In genomic region chr9:49635668-49636326, GRCm38 (mm10) we compare ENCODE assay signal across 18 mouse cellular contexts.
DNase-seq lines count a peak whose midpoint lies in the region; ATAC-seq and TF ChIP-seq lines count a peak whose summit lies in the region.
"Had no signal": no experiment of that assay in that cellular context is flagged by ENCODE, and none has a peak within 500 bp of the region (broad histone marks: within the 10 kb centered on the region; RNA-seq: fewer than 3 reads in every experiment).

No protein-coding gene starts in this region.

- DNase-seq in embryonic facial prominence, embryonic 14.5 days (ENCODE audit: low spot score) = peak; percentile 60
- no peak for DNase-seq in embryonic facial prominence, embryonic 10.5 days (ENCODE audit: low spot score)
- no peak for DNase-seq in limb, embryonic 10.5 days (ENCODE audit: low spot score)
- DNase-seq in hindbrain, postnatal 0 days (ENCODE audit: low spot score) = peak; percentile 25
- DNase-seq in kidney, postnatal 36 days = no peak
- DNase-seq: adrenal gland, adult 8-10 months; cerebellum, adult 18-20 months; gastrocnemius, postnatal 36 days; heart, postnatal 36 days; layer of hippocampus, adult 9-11 months; liver, embryonic 13.5 days had no signal

- H3K4me1 ChIP-seq in embryonic facial prominence, embryonic 14.5 days (ENCODE audit: control insufficient read depth, insufficient read depth, low read length) = no peaks in the 10 kb centered on the region
- no peaks in the 10 kb centered on the region for H3K4me1 ChIP-seq in embryonic facial prominence, embryonic 10.5 days
- no peaks in the 10 kb centered on the region for H3K4me1 ChIP-seq in limb, embryonic 13.5 days
- no peaks in the 10 kb centered on the region for H3K4me1 ChIP-seq in limb, embryonic 10.5 days
- H3K4me1 ChIP-seq in hindbrain, postnatal 0 days (ENCODE audit: insufficient read depth, low read length) = peaks cover 8% of the 10 kb centered on the region; the same call in 1 of the 2 replicates
- peaks cover 50% of the 10 kb centered on the region for H3K4me1 ChIP-seq in neural tube, embryonic 15.5 days
- H3K4me1 ChIP-seq: heart, embryonic 10.5 days; liver, embryonic 13.5 days had no signal

- TF ChIP-seq CTCF in hindbrain, postnatal 0 days (IDR thresholded peaks at IDR 0.05; ENCODE audit: low read depth) = no peak

- H3K36me3 ChIP-seq in embryonic facial prominence, embryonic 14.5 days (ENCODE audit: control insufficient read depth, insufficient read depth, low read length) = no peaks in the 10 kb centered on the region
- no peaks in the 10 kb centered on the region for H3K36me3 ChIP-seq in embryonic facial prominence, embryonic 10.5 days (replicated peaks)
- no peaks in the 10 kb centered on the region for H3K36me3 ChIP-seq in limb, embryonic 13.5 days
- no peaks in the 10 kb centered on the region for H3K36me3 ChIP-seq in limb, embryonic 10.5 days
- H3K36me3 ChIP-seq in hindbrain, postnatal 0 days (ENCODE audit: insufficient read depth, low read length) = no peaks in the 10 kb centered on the region
- H3K36me3 ChIP-seq in neural tube, embryonic 15.5 days = no peaks in the 10 kb centered on the region
- H3K36me3 ChIP-seq: heart, embryonic 10.5 days; liver, embryonic 13.5 days had no signal

- H3K27me3 ChIP-seq in embryonic facial prominence, embryonic 14.5 days (replicated peaks; ENCODE audit: control insufficient read depth, insufficient read depth, low read length) = no peaks in the 10 kb centered on the region
- no peaks in the 10 kb centered on the region for H3K27me3 ChIP-seq in embryonic facial prominence, embryonic 10.5 days (replicated peaks; ENCODE audit: low read depth, poor library complexity, severe bottlenecking)
- no peaks in the 10 kb centered on the region for H3K27me3 ChIP-seq in limb, embryonic 13.5 days
- no peaks in the 10 kb centered on the region for H3K27me3 ChIP-seq in limb, embryonic 10.5 days (ENCODE audit: low read depth, poor library complexity, severe bottlenecking)
- H3K27me3 ChIP-seq in hindbrain, postnatal 0 days (ENCODE audit: insufficient read depth, low read length) = no peaks in the 10 kb centered on the region
- no peaks in the 10 kb centered on the region for H3K27me3 ChIP-seq in neural tube, embryonic 15.5 days (replicated peaks)
- H3K27me3 ChIP-seq: liver, embryonic 13.5 days had no signal

- no peaks in the 10 kb centered on the region for H3K9me3 ChIP-seq in embryonic facial prominence, embryonic 14.5 days (ENCODE audit: control insufficient read depth, low read length)
- H3K9me3 ChIP-seq in embryonic facial prominence, embryonic 10.5 days = no peaks in the 10 kb centered on the region
- no peaks in the 10 kb centered on the region for H3K9me3 ChIP-seq in limb, embryonic 13.5 days
- H3K9me3 ChIP-seq in limb, embryonic 10.5 days (replicated peaks) = no peaks in the 10 kb centered on the region
- H3K9me3 ChIP-seq in hindbrain, postnatal 0 days (ENCODE audit: low read length) = no peaks in the 10 kb centered on the region
- H3K9me3 ChIP-seq in neural tube, embryonic 15.5 days (replicated peaks) = no peaks in the 10 kb centered on the region
- H3K9me3 ChIP-seq: heart, embryonic 10.5 days; liver, embryonic 13.5 days had no signal

- 81% methylated on average over 11 of the region's 11 CpGs for WGBS in embryonic facial prominence, embryonic 14.5 days
- 92% methylated on average over 11 of the region's 11 CpGs for WGBS in embryonic facial prominence, embryonic 10.5 days
- WGBS in limb, embryonic 13.5 days = 82% methylated on average over 11 of the region's 11 CpGs
- WGBS in limb, embryonic 10.5 days = 93% methylated on average over 11 of the region's 11 CpGs
- WGBS in hindbrain, postnatal 0 days = 50% methylated on average over 11 of the region's 11 CpGs
- WGBS in neural tube, embryonic 15.5 days = 37% methylated on average over 11 of the region's 11 CpGs

- no peak overlapping the region for H3K27ac ChIP-seq in embryonic facial prominence, embryonic 14.5 days (replicated peaks; ENCODE audit: low read depth, low read length)
- no peak overlapping the region for H3K27ac ChIP-seq in embryonic facial prominence, embryonic 10.5 days (replicated peaks)
- H3K27ac ChIP-seq in limb, embryonic 13.5 days = no peak overlapping the region
- H3K27ac ChIP-seq in limb, embryonic 10.5 days = no peak overlapping the region
- H3K27ac ChIP-seq in hindbrain, postnatal 0 days = peak overlapping the region; percentile 34; the same call in 1 of the 2 replicates
- H3K27ac ChIP-seq in neural tube, embryonic 15.5 days (replicated peaks) = peak overlapping the region; percentile 69
- H3K27ac ChIP-seq: heart, embryonic 10.5 days; kidney, postnatal 0 days; liver, embryonic 13.5 days; stomach, postnatal 0 days had no signal

- no peak overlapping the region for H3K4me2 ChIP-seq in embryonic facial prominence, embryonic 14.5 days (ENCODE audit: low read depth, low read length)
- H3K4me2 ChIP-seq in limb, embryonic 13.5 days (replicated peaks) = no peak overlapping the region
- no peak overlapping the region for H3K4me2 ChIP-seq in hindbrain, postnatal 0 days (ENCODE audit: low read depth, low read length)
- 0 out of 2 replicates have a peak overlapping the region, but pooled peaks have one; percentile 11 for H3K4me2 ChIP-seq in neural tube, embryonic 15.5 days
- H3K4me2 ChIP-seq: liver, embryonic 13.5 days had no signal

- no peak overlapping the region for H3K9ac ChIP-seq in embryonic facial prominence, embryonic 14.5 days (ENCODE audit: low read depth, low read length)
- H3K9ac ChIP-seq in limb, embryonic 13.5 days = no peak overlapping the region
- H3K9ac ChIP-seq in hindbrain, postnatal 0 days (replicated peaks; ENCODE audit: low read length) = no peak overlapping the region
- H3K9ac ChIP-seq in neural tube, embryonic 15.5 days (replicated peaks) = peak overlapping the region; percentile 5; the same call in 1 of the 2 replicates
- H3K9ac ChIP-seq: liver, embryonic 13.5 days had no signal

- H3K4me3 ChIP-seq in embryonic facial prominence, embryonic 14.5 days (ENCODE audit: low read depth, low read length) = no peak overlapping the region
- no peak overlapping the region for H3K4me3 ChIP-seq in embryonic facial prominence, embryonic 10.5 days
- H3K4me3 ChIP-seq in limb, embryonic 13.5 days = no peak overlapping the region
- H3K4me3 ChIP-seq in limb, embryonic 10.5 days = no peak overlapping the region
- H3K4me3 ChIP-seq in hindbrain, postnatal 0 days (ENCODE audit: low read length) = no peak overlapping the region
- H3K4me3 ChIP-seq in neural tube, embryonic 15.5 days (replicated peaks) = no peak overlapping the region
- H3K4me3 ChIP-seq: heart, embryonic 10.5 days; liver, embryonic 13.5 days had no signal

- ATAC-seq in embryonic facial prominence, embryonic 14.5 days (ENCODE audit: low read depth) = peak; percentile 22; the same call in 1 of the 2 replicates
- ATAC-seq in limb, embryonic 13.5 days (ENCODE audit: low FRiP score, low read depth) = 0 out of 2 replicates have a peak, but pooled peaks have one; percentile 24
- ATAC-seq in hindbrain, postnatal 0 days = no peak
- no peak for ATAC-seq in neural tube, embryonic 15.5 days (ENCODE audit: low FRiP score)
- ATAC-seq in monocyte, adult 5-6 weeks (replicated peaks; ENCODE audit: insufficient number of reproducible peaks, low FRiP score, low TSS enrichment, poor library complexity, severe bottlenecking) = no peak
- ATAC-seq: intestine, postnatal 0 days had no signal

Comparison
In these comparisons a context has a peak if more than half of its experiments do, and no peak if none do; other contexts are left out.
1. DNase-seq: peak in embryonic facial prominence, embryonic 14.5 days (single experiment) and hindbrain, postnatal 0 days (single experiment); none in embryonic facial prominence, embryonic 10.5 days (single experiment), limb, embryonic 10.5 days (single experiment) and kidney, postnatal 36 days (0 of 2).
2. ATAC-seq: peak in embryonic facial prominence, embryonic 14.5 days (single experiment) and limb, embryonic 13.5 days (single experiment); none in hindbrain, postnatal 0 days (single experiment), neural tube, embryonic 15.5 days (single experiment) and monocyte, adult 5-6 weeks (single experiment).
3. H3K27ac ChIP-seq: peak in hindbrain, postnatal 0 days (single experiment) and neural tube, embryonic 15.5 days (single experiment); none in embryonic facial prominence, embryonic 14.5 days (single experiment), embryonic facial prominence, embryonic 10.5 days (single experiment), limb, embryonic 13.5 days (single experiment) and limb, embryonic 10.5 days (single experiment).